Mouse (Mus musculus): ENCODE measurements at regions not wholly inside any gene's neighbourhood (a gene's known extent, or its start where the extent isn't known, plus 50 kb on each side); places are given as distances from the start of the nearest gene placed in this dataset.

GRCm38 (mm10) chr12:17601245-17602023, 56.8 kb downstream of the Odc1 start:
- no peak for DNase-seq (ENCODE audit: low read depth, low spot score)

- no peak for DNase-seq (ENCODE audit: low read depth, low spot score)
Observed at GRCm38 (mm10) chr12:17603576-17603975, 59.0 kb downstream of the Odc1 start.

- DNase-seq (ENCODE audit: low read depth, low spot score): no peak
Observed at GRCm38 (mm10) chr12:17610384-17610783, 65.8 kb downstream of the Odc1 start.

GRCm38 (mm10) chr12:17611988-17612387, 67.4 kb downstream of the Odc1 start:
- no peak for DNase-seq (ENCODE audit: low read depth, low spot score)

GRCm38 (mm10) chr12:17618300-17618699, 72.4 kb upstream of the Hpcal1 start:
- DNase-seq (ENCODE audit: low read depth, low spot score): no peak

- DNase-seq (ENCODE audit: low read depth, low spot score): peak; percentile 48
Observed at GRCm38 (mm10) chr12:17620226-17620625, 70.4 kb upstream of the Hpcal1 start.

GRCm38 (mm10) chr12:17621487-17621888, 69.2 kb upstream of the Hpcal1 start:
- DNase-seq (ENCODE audit: low read depth, low spot score): no peak

- peak; percentile 21 for DNase-seq (ENCODE audit: low read depth, low spot score)
Observed at GRCm38 (mm10) chr12:17622509-17623005, 68.1 kb upstream of the Hpcal1 start.

- no peak for DNase-seq (ENCODE audit: low read depth, low spot score)
Observed at GRCm38 (mm10) chr12:17626043-17626442, 64.6 kb upstream of the Hpcal1 start.

- peak; percentile 51 for DNase-seq (ENCODE audit: low read depth, low spot score)
Observed at GRCm38 (mm10) chr12:17631161-17631560, 59.5 kb upstream of the Hpcal1 start.

- no peak for DNase-seq (ENCODE audit: low read depth, low spot score)
Observed at GRCm38 (mm10) chr12:17636146-17636545, 54.5 kb upstream of the Hpcal1 start.

GRCm38 (mm10) chr12:17636590-17636989, 54.1 kb upstream of the Hpcal1 start:
- no peak for DNase-seq (ENCODE audit: low read depth, low spot score)

Measured in ZHBTc4 (cell line).